Mouse (Mus musculus) kidney, embryonic 16.5 days (tissue): ENCODE measurements around the gene Ezr. TPM values are rescaled to one million over a fixed set of nuclear protein-coding genes. Genes with fewer than 3 reads are reported as not detected.

Experiments
- ATAC-seq: fragments of 200-750 bp; cut with Nextera tagmentation; 2 replicates; pipeline ENCODE4 v1.8.0; 2017; ENCODE audit warnings: moderate TSS enrichment; ENCODE audit not compliant: low FRiP score, low TSS enrichment
- H3K27ac ChIP-seq: fragments of 300-500 bp; sonication (generic); 2 replicates; pipeline ENCODE4 v1.5.1; 2014; ENCODE audit warnings: low read length
- H3K27me3 ChIP-seq: fragments of 300-500 bp; sonication (generic); 2 replicates; pipeline ENCODE4 v1.6.1; 2014; ENCODE audit warnings: low read length, control low read depth, mixed read lengths; ENCODE audit not compliant: insufficient read depth
- H3K36me3 ChIP-seq: fragments of 300-500 bp; sonication (generic); 2 replicates; pipeline ENCODE4 v1.6.1; 2014; ENCODE audit warnings: low read length, control low read depth, mixed read lengths; ENCODE audit not compliant: insufficient read depth
- H3K4me1 ChIP-seq: fragments of 300-500 bp; sonication (generic); 2 replicates; pipeline ENCODE4 v1.6.1; 2014; ENCODE audit warnings: low read length, control low read depth, mixed read lengths; ENCODE audit not compliant: insufficient read depth
- H3K4me2 ChIP-seq: fragments of 300-500 bp; sonication (generic); replicated peaks from 2 replicates; pipeline ENCODE4 v1.6.1; 2014; ENCODE audit warnings: low read depth, low read length
- H3K4me3 ChIP-seq: fragments of 300-500 bp; sonication (generic); 2 replicates; pipeline ENCODE4 v1.5.1; 2014; ENCODE audit warnings: mild to moderate bottlenecking, low read length
- H3K9ac ChIP-seq: fragments of 300-500 bp; sonication (generic); replicated peaks from 2 replicates; pipeline ENCODE4 v1.6.1; 2014; ENCODE audit warnings: low read length
- H3K9me3 ChIP-seq: fragments of 300-500 bp; sonication (generic); 2 replicates; pipeline ENCODE4 v1.6.1; 2016; ENCODE audit warnings: low read length, control low read depth
- WGBS: fragments of 180-500 bp; shearing (Covaris S2); extraction: QIAGEN DNeasy Blood & Tissue Kit; methylation state at CpG from one replicate; pipeline ENCODE4 v1.1.7; 2014; 5-methylcytosine and 5-hydroxymethylcytosine counted together
- polyA plus RNA-seq: library from polyadenylated mRNA; unstranded; fragments of >200 nt; fragmentation: Nextera tagmentation; extraction: Ambion mirVana; gene quantifications from 2 replicates; pipeline ENCODE4 v1.2.1, GENCODE M21; 2015

The Ezr gene
- polyA plus RNA-seq, 1 experiment from 2014 or later = 248 TPM

DNA sequence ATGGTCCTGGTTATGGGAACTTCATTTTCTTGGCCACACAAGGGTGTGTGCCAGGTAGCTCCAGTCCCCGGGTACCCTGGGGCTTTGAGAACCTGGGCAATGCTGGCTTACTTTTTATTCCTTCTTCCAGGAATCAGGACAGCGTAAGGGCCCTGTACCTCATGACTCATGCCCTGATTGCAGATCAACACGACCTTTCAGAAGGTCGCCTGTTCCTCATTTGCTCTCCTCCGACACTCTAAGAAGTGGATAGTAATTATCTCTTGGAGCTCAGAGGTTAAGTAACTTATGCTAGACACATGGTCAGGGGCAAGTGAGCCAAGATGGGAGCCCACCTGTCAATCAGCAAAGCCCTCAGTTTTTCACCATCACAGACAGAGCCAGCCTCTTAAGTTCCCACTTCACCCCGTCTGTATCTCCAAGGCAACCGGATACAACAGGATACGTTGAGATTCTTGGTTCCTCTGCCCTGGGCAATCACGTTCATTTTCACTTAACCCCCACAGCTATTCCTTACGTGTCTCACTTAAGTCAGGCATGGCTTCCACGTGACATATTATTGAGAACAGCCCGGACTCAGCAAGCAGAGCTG is 11.7 kb upstream of the Ezr start:
- 58% methylated on average over 12 of the region's 12 CpGs for WGBS
- Histone ChIP-seq H3K9me3 (no peaks in the 10 kb centered on the region), H3K36me3 (no peaks in the 10 kb centered on the region), H3K4me2 (no peak overlapping the region), H3K4me1 (no peaks in the 10 kb centered on the region), H3K9ac (no peak overlapping the region), H3K27ac (no peak overlapping the region), H3K27me3 (no peaks in the 10 kb centered on the region), H3K4me3 (no peak overlapping the region)
- 0 out of 2 replicates have a peak, but pooled peaks have one; percentile 31 for ATAC-seq

DNA sequence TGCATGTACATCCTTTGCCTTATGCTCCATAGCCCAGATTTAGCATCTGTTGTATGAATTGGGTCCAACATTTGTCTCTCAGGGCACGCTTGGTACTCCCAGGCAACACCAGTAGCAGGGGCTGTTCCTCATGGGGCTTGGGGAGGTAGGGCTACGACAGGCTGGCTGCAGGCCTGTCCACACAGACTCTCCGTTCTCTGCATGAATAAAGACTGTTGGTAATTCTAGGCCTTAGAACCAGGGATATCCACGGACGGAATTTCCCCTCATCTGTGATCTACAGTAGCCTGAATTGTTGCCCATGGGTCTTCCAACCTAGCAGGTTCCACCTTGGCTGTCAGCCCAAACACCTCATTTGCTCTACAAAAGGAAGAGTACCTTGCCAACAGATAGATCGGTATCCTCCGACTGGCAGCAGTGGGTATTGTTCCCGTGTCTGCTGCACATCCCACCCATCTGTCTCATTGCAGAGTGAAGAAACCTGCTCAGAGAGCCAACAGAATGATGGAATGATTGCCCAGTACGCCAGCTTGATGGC is 7.1 kb upstream of the Ezr start:
- Histone ChIP-seq H3K9ac (no peak overlapping the region), H3K4me2 (no peak overlapping the region), H3K9me3 (no peaks in the 10 kb centered on the region), H3K36me3 (no peaks in the 10 kb centered on the region), H3K27me3 (no peaks in the 10 kb centered on the region), H3K4me1 (no peaks in the 10 kb centered on the region), H3K4me3 (no peak overlapping the region), H3K27ac (no peak overlapping the region)
- no peak for ATAC-seq
- WGBS = 91% methylated on average over 9 of the region's 9 CpGs

DNA sequence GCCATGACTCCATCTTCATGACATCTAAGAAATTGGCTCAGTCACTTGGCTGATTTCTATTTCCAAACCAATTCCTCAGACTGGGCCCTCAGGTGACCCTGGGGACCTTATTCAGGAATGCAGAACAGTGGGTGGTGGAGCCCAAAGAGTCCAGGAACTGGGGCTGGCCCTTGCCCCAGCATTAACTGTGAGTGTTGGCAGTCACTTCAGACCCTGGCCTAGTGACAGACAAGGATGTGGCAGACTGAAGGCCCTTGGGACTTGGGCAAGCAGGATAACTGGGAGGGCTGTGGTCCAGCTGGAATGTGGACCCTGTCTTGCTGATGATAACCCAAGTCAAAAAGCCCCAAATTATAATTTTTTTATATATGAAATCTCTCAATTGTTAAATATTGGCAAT is 6.5 kb upstream of the Ezr start:
- H3K4me1 ChIP-seq = peaks cover under 1% of the 10 kb centered on the region; the same call in 1 of the 2 replicates
- no peak overlapping the region for H3K27ac ChIP-seq
- H3K27me3 ChIP-seq = no peaks in the 10 kb centered on the region
- no peak overlapping the region for H3K4me2 ChIP-seq
- no peaks in the 10 kb centered on the region for H3K9me3 ChIP-seq
- no peak overlapping the region for H3K4me3 ChIP-seq
- H3K9ac ChIP-seq = no peak overlapping the region
- ATAC-seq = no peak
- no peaks in the 10 kb centered on the region for H3K36me3 ChIP-seq

DNA sequence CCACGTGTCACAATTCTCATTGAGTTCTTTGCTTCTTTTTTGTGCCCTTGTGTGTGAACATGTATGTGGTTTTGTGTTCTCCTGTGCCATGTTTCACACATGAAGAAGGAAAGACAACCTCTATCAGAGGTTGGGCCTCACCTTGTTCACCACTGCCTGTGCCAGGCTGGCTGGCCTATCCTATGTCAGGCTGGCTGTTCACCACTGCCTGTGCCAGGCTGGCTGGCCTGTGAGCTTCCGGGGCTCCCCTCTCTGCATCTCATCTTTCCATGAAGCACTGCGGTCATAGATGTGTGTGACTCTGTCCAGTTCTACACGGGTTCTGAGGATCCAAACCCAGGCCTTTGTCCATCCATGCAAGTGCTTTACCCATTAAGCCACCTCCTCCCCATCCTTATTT is 4.7 kb upstream of the Ezr start:
- Histone ChIP-seq H3K4me3 (no peak overlapping the region), H3K27me3 (no peaks in the 10 kb centered on the region), H3K36me3 (no peaks in the 10 kb centered on the region), H3K9ac (no peak overlapping the region), H3K27ac (no peak overlapping the region), H3K9me3 (no peaks in the 10 kb centered on the region), H3K4me1 (peaks cover 9% of the 10 kb centered on the region), H3K4me2 (no peak overlapping the region)
- WGBS = 89% methylated on average over 4 of the region's 4 CpGs
- no peak for ATAC-seq

DNA sequence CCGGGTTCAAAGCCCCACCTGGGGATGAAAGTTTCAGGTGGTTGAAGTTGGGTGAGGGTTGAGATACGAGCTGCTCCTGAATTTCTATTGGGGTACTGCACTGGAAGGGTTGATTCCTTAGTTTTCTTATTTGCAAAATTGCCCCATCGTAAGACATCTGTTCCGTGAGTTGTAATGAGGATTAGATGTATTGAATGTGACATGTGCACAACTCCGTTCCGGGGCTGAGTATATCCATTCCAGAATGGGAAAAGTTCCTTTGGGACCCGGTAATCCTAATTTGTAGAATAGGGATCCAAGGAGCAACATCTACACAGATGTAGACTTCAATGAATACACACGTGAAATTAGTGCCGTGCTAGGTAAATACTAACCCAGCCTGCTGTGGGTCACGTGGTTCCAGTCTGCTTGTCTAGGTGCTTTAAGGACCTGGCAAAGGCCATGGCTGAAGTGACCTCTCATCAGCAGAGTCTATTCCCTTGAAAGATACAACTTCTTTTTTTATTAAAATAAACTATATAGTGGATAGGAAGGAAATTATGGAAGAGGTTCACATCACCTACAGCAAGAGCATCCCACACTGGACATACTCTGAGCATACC is 1.3 kb upstream of the Ezr start:
- H3K27ac ChIP-seq = peak overlapping the region; percentile 97; the same call in 1 of the 2 replicates

DNA sequence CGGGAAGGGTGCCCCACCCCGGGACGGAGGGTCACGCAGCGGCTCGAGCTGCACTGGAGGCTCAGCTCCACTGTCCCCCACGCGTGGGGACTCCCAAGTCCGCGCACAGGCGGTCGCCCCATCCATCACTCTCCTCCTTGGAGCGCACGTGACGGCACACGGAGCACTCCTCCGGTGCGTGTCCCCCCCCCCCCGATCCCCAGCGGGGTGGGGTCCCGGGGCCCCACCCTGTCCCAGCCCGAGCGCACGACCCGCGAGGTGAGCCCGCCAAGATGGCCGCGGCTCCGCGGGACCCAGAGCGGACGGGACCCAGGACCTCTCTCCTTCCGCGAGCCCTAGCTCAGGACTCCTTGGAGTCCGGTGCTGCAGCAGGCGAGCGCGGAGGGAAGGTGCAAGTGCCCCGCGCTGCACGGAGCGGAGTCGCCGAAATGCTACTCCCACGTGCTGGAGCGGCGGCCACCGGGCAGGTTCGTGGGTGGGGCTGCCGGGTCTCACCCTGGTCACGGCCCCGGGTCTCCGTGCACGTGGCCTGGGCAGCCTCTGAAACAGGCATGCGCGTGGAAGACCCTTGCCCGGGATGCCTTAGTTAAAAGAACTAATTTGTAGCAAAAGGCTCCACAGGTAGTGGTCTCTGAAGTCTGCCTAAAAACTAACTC is 550 bp upstream of the Ezr start:
- Histone ChIP-seq H3K4me1 (peaks cover 32% of the 10 kb centered on the region), H3K4me2 (peak overlapping the region; percentile 82), H3K27ac (peak overlapping the region; percentile 97), H3K9ac (peak overlapping the region; percentile 91), H3K4me3 (peak overlapping the region; percentile 93), H3K9me3 (no peaks in the 10 kb centered on the region), H3K36me3 (no peaks in the 10 kb centered on the region), H3K27me3 (0 out of 2 replicates have a peak, but pooled peaks cover 5% of the 10 kb centered on the region)
- WGBS = 0% methylated on average over 49 of the region's 58 CpGs
- peak; percentile 70 for ATAC-seq

More for the DNA sequence above, 1.3 kb upstream of the Ezr start:
- no peaks in the 10 kb centered on the region for H3K9me3 ChIP-seq
- 0 out of 2 replicates have a peak, but pooled peaks cover 5% of the 10 kb centered on the region for H3K27me3 ChIP-seq
- H3K4me2 ChIP-seq = peak overlapping the region; percentile 82
- H3K4me1 ChIP-seq = peaks cover 27% of the 10 kb centered on the region
- peak overlapping the region; percentile 91; the same call in 1 of the 2 replicates for H3K9ac ChIP-seq
- H3K36me3 ChIP-seq = no peaks in the 10 kb centered on the region
- ATAC-seq = no peak
- peak overlapping the region; percentile 93 for H3K4me3 ChIP-seq
- WGBS = 57% methylated on average over 10 of the region's 10 CpGs

DNA sequence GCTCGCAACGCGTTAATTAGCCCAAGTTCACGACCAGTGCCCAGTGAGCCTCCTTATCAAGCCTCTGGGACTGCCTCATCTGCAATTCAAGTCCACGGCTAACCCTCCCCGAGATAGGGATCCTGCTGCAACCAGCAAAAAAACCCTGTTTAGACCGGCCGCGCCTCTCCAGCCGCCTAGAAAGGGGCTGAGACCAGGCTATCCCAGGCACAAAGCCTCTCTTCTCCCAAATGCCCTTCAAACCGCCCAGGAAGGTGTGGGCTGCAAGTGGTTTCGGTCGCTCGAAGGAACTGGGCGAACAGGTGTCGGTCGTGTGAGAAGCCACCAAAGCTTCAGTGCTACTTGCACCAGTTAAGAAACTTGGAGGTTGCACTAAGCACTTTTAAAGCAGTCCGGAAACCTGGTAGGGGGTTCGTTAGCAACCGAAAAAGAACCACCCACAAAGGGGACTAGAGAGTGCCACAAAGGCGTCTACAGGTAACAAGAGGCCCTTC is 504 bp downstream of the Ezr start:
- Histone ChIP-seq H3K4me1 (peaks cover 42% of the 10 kb centered on the region), H3K9me3 (no peaks in the 10 kb centered on the region), H3K27ac (peak overlapping the region; percentile 97), H3K27me3 (0 out of 2 replicates have a peak, but pooled peaks cover 5% of the 10 kb centered on the region), H3K9ac (peak overlapping the region; percentile 91), H3K4me2 (peak overlapping the region; percentile 82), H3K4me3 (peak overlapping the region; percentile 93), H3K36me3 (no peaks in the 10 kb centered on the region)
- WGBS = under 1% methylated on average over 21 of the region's 21 CpGs
- no peak for ATAC-seq

DNA sequence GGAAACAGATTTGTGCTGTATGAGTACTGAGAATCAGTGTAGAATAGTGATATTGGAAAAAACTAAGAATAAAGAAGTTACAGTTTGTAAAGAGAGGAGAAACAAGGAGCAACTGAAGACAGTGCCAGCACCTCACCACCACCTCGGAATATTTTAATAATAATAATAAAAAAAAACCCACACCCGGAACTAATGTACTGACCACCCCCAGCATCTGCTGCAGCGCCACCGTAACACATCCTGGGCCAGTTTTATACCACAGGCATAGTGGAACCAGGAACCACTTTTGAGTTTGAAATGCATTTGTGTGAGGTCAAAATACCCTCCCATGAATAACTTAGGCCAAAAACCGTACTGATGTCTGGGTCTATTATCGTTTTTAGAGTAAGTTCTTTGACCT is 1.3 kb downstream of the Ezr start:
- H3K4me2 ChIP-seq = peak overlapping the region; percentile 82
- peak overlapping the region; percentile 93 for H3K4me3 ChIP-seq
- 48% methylated on average over 6 of the region's 6 CpGs for WGBS
- H3K9me3 ChIP-seq = no peaks in the 10 kb centered on the region
- H3K4me1 ChIP-seq = peaks cover 50% of the 10 kb centered on the region
- H3K9ac ChIP-seq = peak overlapping the region; percentile 69; the same call in 1 of the 2 replicates
- H3K27me3 ChIP-seq = 0 out of 2 replicates have a peak, but pooled peaks cover 5% of the 10 kb centered on the region
- no peak overlapping the region; the same call in 1 of the 2 replicates for H3K27ac ChIP-seq
- ATAC-seq = no peak
- H3K36me3 ChIP-seq = no peaks in the 10 kb centered on the region

DNA sequence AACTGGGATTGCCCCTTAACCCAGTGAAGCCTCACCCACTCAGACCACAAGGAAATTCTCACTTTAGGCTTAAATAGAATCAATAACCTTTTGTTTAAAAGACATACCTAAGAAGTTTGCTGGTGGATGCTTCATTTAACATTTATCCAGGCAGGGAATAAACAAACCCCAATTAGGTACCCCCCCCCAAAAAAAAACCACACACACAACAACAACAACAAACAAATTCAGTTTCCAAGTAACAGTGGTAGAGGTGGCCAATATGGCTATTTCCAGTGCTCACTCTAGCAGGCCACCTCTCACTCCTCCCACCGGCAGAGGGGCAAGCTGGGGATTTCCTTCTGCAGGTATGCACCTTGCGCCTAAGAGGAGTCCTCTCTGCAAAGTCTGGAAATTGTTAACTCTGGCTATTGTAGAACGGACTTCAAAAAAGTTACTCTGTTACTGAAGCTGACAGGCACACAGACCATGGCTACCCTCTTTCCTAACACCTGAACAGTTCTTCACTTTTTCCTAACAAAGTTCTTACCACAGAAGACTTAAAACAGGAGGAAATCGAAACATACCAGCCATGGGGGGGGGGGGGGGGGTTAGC is 2.0 kb downstream of the Ezr start:
- no peak for ATAC-seq
- WGBS = 35% methylated on average over 4 of the region's 4 CpGs
- 0 out of 2 replicates have a peak, but pooled peaks cover 5% of the 10 kb centered on the region for H3K27me3 ChIP-seq
- peak overlapping the region; percentile 69 for H3K9ac ChIP-seq
- no peaks in the 10 kb centered on the region for H3K9me3 ChIP-seq
- no peaks in the 10 kb centered on the region for H3K36me3 ChIP-seq
- H3K4me3 ChIP-seq = peak overlapping the region; percentile 93
- no peak overlapping the region; the same call in 1 of the 2 replicates for H3K27ac ChIP-seq
- peaks cover 57% of the 10 kb centered on the region for H3K4me1 ChIP-seq
- peak overlapping the region; percentile 82 for H3K4me2 ChIP-seq
